Mouse (Mus musculus) ovary, adult 2 months (tissue): ENCODE results near the gene Adra2b. TPM values are rescaled to one million over a fixed set of nuclear protein-coding genes. Genes with fewer than 3 reads are reported as not detected.

Source experiments
- polyA plus RNA-seq: library from polyadenylated mRNA; depleted of rRNA; stranded (reverse); fragments of >200 nt; gene quantifications from 2 replicates; pipeline ENCODE4 v1.2.3, GENCODE M21; 2012; rRNA removed

The Adra2b gene
- 0.50 and 0.56 TPM in 2 replicates for polyA plus RNA-seq

DNA sequence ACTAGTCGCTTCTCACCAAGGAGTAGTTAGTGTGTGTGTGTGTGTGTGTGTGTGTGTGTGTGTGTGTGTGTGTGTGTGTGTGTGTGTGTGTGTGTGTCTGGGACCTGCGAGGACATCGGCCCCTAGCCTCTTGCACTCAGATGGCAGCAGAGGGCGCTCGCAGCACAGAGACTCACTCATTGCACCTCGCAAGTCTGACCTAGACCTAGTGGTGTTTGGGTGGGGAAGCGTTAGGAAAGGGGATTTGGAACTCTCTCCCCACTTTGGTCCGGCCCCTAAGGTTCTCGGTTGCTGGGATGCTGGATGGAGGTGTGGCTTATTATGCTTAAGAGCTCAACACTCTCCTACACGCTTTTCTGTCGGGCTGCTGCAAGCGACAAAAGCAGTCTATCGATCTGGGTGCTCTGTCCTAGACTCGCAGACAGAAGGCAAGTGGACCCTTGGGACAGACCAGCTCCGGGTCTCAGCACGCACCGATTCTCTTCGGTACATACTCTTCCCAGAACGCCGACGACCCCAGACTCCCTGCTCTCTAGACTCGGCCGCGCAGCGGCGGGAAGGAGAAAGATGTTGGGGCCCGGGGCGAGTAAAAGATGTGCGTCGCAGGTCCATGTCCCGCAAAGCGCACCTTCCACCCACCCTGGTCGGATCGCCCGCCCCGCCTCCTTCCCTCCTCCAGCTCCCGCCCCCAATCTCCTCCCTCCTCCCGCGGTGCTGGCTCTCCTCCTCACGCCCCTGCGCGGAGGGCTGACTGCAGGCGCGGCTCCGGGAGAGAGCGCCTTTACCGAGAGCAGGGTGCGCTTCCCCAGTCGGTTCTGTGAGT, at the start of gene Adra2b:
Gene Adra2b, plus strand, starts transcription at position 750 of the 823 bp plus-strand sequence.

DNA sequence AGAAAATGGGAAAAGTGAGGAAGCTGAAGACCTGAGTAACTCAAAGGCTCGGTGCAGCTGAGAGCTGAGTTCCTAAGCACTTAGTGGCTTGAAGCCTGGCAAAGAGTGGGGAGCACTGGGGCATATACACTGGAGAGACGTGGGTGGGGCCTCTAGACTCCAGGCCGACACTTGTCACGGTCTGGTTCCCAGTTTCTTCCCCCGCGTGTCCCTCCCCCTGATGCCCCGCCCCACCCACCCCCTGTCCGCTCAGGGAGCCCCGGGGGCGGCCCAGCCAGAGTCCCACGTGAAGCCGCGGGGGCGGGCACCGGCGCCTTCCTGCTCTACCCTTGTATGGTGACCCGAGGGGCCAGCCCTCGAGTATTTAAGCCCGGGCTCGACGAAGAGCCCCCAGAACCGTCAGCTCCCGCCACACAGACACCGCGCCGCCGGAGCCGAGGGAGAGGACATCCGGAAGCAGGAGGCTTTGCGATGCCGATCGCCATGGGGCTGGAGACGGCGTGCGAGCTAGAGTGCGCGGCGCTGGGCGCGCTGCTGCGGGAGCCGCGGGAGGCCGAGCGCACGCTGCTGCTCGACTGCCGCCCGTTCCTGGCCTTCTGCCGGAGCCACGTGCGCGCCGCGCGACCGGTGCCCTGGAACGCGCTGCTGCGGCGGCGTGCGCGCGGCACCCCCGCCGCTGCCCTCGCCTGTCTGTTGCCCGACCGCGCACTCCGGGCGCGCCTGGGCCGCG, 27.1 kb upstream of the Adra2b start, which contains the start of gene Dusp2:
Gene Dusp2, plus strand, starts transcription at position 393 of the 730 bp plus-strand sequence.

DNA sequence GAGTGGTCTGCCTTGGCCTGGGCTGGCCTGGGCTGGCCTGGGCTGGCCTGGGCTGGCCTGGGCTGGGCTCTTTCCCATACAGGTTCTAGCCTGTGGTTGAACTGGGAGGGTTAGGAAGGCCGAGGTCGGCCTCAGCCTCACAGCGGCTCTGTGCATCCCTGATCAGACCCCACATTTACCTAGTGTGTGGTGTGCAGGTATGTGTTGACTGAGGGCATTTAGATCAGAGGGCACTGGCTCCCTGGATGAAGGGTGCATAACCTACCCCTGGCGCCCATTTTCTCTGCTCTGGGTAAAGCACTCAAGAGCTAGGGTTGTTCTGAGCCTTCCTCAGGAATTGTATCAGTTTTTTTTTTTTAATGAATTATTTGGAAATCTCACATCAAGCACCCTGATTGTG, 24.6 kb upstream of the Adra2b start, which contains the start of gene Astl:
Gene Astl, plus strand, starts transcription at position 224 of the 400 bp plus-strand sequence.

Other genes with a start within 250 kb of the Adra2b start
- 1.6 and 3.1 TPM in 2 replicates for gene Ncaph, start 229.3 kb upstream of the Adra2b start, polyA plus RNA-seq
- gene Itpripl1, start 219.8 kb upstream of the Adra2b start, polyA plus RNA-seq = 8.0 and 11.8 TPM in 2 replicates
- 0.35 and 0.85 TPM in 2 replicates for gene 1810024B03Rik, start 154.9 kb upstream of the Adra2b start, polyA plus RNA-seq
- gene Snrnp200, start 154.8 kb upstream of the Adra2b start, polyA plus RNA-seq = 50.0 and 62.6 TPM in 2 replicates
- gene Ciao1, start 115.4 kb upstream of the Adra2b start, polyA plus RNA-seq = 39.8 and 56.5 TPM in 2 replicates
- 151 and 158 TPM in 2 replicates for gene Tmem127, start 115.3 kb upstream of the Adra2b start, polyA plus RNA-seq
- 73.2 and 130 TPM in 2 replicates for gene Stard7, start 93.0 kb upstream of the Adra2b start, polyA plus RNA-seq
- gene Dusp2, start 27.0 kb upstream of the Adra2b start, polyA plus RNA-seq = 7.4 and 9.4 TPM in 2 replicates
- 17.6 and 21.6 TPM in 2 replicates for gene Astl, start 24.6 kb upstream of the Adra2b start, polyA plus RNA-seq
- gene Gpat2, start 62.0 kb downstream of the Adra2b start, polyA plus RNA-seq = 2.0 and 2.4 TPM in 2 replicates
- 21.6 and 24.4 TPM in 2 replicates for gene Fahd2a, start 81.4 kb downstream of the Adra2b start, polyA plus RNA-seq
- 32.2 and 33.3 TPM in 2 replicates for gene Kcnip3, start 158.9 kb downstream of the Adra2b start, polyA plus RNA-seq
- 3.0 and 3.2 TPM in 2 replicates for gene Prom2, start 178.3 kb downstream of the Adra2b start, polyA plus RNA-seq
- 2.7 and 3.5 TPM in 2 replicates for gene Zfp661, start 223.9 kb downstream of the Adra2b start, polyA plus RNA-seq
- 46.1 and 71.2 TPM in 2 replicates for gene Mrps5, start 224.0 kb downstream of the Adra2b start, polyA plus RNA-seq